Mouse (Mus musculus) brown adipose tissue, adult 24 weeks (tissue): ENCODE results near the gene Cyp46a1. TPM values are rescaled to one million over a fixed set of nuclear protein-coding genes. Genes with fewer than 3 reads are reported as not detected.

Source experiments
- H3K27ac ChIP-seq: fragments of 200-500 bp; replicated peaks from 2 replicates; pipeline ENCODE4 v1.5.1; 2012; ENCODE audit warnings: low read depth, mild to moderate bottlenecking, low read length
- H3K4me1 ChIP-seq: fragments of 200-500 bp; 2 replicates; pipeline ENCODE4 v1.6.1; 2012; ENCODE audit warnings: low read length, mixed read lengths; ENCODE audit not compliant: control insufficient read depth, insufficient read depth, insufficient read length
- H3K4me3 ChIP-seq: fragments of 200-500 bp; 2 replicates; pipeline ENCODE4 v1.5.1; 2012; ENCODE audit warnings: low read depth, mild to moderate bottlenecking, low read length, moderate library complexity; ENCODE audit not compliant: insufficient read depth
- polyA plus RNA-seq: library from polyadenylated mRNA; stranded (reverse); fragments of >200 nt; gene quantifications from 2 replicates; pipeline ENCODE4 v1.2.4, GENCODE M21; 2012; ENCODE audit not compliant: missing spikeins, insufficient read depth, insufficient read length

Gene Cyp46a1
- not detected in 2 replicates for polyA plus RNA-seq

DNA sequence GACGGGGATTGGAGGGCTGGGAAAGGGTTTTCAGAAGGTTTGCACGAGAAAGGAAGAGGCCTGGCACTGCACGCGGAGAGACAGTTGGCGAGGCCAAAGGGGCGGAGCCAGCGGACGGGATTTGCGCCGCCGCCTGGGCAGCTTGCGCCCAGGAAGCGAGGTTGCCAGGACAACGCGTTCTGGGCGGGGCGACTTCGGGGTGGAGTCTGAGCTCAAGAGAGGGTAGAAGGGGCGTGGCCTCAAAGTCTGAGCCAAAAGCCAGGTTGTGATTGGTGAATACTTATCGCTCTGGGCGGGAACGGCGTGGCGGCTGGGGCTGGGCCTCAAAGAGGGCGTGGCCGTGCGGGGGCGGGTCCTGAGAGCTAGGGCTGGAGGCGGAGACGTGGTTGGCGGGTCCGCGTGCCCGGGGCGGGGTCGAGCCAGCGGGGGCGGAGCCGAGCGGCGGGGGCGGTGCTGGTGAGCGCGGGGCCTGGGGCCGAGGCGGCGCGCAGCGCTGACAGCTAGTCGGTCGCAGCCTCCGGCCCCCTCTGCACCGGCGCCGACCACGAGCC, at the start of gene Cyp46a1:
Gene Cyp46a1, plus strand, starts transcription at position 487 of the 551 bp plus-strand sequence.
- Histone ChIP-seq H3K27ac (no peak within 1 kb of the TSS), H3K4me1 (no peaks in the 10 kb centered on the region), H3K4me3 (peak within 1 kb of the TSS; percentile 52)

DNA sequence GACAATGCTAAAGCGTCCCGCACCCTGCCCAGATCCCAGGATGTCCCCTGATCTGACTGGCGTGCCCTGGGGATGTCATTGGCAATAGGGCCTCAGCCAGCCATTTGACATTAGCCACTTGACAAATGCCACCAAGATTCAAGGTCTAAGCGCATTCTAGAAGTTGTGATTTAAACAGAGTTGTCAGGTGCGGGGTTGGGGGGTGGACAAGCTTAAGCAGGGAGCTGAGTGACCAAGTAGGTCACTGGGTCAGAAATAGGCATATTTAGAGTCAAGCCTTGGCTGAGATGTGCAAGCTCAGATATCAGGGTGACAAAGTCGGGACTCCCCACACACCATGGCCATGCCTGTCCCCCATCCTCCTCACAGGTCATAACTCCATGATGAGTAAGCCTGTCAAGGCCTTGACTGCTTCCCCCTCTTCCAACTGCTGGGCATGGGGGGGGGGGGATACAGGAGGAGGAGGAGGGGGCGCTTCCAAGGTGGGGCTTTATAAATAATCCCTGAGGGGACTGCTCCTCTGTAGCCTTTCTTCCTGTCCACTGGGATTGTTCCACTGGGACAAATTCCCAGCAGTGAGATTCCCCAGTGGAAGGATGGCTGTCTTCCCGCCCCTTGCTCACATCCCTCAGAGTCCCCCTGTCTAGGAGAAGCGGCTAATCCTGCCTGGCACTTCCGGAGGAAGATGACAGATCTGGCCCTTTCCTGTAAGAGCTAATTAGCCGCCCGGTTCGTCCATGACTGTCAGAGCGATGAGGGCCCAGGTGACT, 49.5 kb upstream of the Cyp46a1 start:
- Histone ChIP-seq H3K4me1 (0 out of 2 replicates have a peak, but pooled peaks cover 3% of the 10 kb centered on the region), H3K4me3 (no peak overlapping the region), H3K27ac (no peak overlapping the region)

DNA sequence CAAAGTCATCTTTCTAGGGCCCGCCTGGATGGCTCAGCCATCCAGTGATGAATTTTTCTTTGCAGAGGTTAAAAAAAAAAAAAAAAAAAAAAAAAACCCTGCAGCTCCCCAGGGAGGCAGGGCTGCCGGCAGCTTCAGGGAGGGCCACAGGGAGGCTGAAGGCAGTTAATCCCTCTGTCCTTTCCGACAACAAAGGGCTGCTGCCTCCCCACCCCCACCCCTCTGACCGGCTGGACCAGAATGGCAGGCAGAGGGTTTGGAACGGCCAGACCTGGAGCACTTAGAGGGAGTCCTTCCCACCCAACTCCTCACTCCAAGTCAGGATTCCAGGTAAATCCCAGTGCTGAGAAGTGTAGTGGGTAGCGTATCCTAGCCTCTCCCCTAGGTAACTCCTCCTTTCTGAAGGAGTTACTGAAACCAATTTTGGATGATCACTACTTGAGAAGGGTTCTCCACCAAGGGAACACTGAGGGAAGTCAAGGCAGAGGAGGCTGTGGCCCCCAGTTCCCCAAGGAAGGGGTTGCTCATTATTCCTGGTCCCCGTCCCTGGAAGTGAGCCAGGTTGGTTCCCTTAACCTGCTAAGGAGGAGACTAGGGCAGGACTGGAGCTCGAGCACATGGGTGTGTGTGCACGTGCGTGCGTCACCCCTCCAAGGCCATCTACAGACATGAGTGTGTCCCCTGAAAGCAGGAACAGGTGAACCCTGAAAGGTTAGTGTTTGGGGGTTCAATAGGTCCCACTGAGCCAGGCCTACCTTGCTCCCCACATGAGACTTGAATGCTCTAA, 48.8 kb upstream of the Cyp46a1 start:
- 0 out of 2 replicates have a peak, but pooled peaks cover 3% of the 10 kb centered on the region for H3K4me1 ChIP-seq
- H3K27ac ChIP-seq = no peak overlapping the region
- no peak overlapping the region for H3K4me3 ChIP-seq

DNA sequence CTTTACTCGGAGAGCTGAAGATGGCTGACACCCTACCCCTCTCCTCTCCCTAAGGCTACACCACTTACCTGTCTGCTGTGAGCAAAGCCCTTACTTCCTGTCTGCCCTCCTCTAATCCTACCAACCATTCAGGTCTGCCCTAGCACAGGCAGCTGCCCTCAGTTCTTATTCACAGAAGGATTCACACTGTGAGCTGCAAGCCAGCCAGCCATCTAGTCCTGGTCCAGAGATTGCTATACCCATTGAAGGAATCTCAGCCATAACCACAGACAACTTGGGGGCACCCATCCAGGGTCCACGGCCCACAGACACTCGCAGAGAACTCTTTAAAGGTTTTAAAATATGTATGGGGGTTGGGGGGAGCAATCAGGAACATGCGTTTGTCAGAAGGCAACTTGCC, 47.8 kb upstream of the Cyp46a1 start:
- Histone ChIP-seq H3K27ac (no peak overlapping the region), H3K4me1 (peaks cover 5% of the 10 kb centered on the region; the same call in 1 of the 2 replicates), H3K4me3 (no peak overlapping the region)

DNA sequence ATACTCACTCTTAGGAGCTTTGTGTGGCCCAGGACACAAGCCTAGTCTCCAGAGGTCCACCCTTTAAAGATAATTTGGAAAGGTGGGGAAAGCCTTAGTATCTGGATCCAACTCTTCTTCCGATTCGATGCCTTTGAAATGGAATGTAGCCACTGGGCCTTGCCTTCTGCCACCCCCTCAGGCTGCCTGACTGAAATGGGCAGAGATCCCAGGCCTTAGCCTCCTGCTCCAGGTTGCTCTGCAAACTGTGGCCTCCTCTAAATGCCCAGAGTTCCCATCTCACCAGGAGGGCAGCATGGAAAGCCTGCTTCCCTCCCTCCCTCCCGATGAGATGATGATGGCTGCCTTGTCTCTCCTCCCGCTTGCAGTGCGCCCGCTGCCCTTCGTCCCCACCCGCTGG, 47.2 kb upstream of the Cyp46a1 start:
- Histone ChIP-seq H3K4me1 (peaks cover 7% of the 10 kb centered on the region; the same call in 1 of the 2 replicates), H3K4me3 (no peak overlapping the region), H3K27ac (no peak overlapping the region)

DNA sequence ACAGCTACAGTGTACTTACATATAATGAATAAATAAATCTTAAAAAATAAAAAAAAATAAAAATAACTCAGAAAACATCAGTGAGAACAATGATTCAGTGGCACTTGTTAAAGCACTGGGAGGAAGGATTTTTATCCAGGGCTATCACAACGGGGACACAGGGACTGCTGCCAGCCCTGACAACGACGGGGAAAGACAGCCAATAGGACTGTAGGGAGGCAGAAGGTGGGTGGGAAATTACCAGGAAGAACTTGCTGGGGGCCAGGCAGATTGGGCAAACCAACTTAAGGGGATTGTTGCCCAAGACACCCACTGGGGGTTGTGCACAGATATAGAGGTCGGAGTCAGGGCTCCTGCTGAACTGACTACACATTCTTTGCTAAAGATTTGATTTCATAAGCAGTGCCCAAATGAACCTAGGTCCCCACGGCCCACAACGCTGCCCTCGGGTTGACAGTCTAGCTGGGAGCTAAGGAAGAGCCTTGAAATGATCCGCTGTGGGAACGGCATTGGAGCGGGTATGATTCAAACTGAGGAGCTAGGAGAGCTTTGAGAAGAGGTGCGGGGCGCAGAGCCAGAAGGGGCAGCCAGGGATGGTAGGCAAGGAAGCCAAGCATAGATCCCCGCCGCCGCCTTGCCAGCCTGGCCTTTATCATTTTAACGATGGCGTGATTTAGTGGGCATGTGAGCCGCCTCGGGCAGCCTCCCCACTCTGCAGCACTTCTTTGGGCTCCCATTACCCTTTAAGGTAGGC, 45.9 kb upstream of the Cyp46a1 start:
- Histone ChIP-seq H3K4me1 (peaks cover 7% of the 10 kb centered on the region; the same call in 1 of the 2 replicates), H3K4me3 (no peak overlapping the region)

DNA sequence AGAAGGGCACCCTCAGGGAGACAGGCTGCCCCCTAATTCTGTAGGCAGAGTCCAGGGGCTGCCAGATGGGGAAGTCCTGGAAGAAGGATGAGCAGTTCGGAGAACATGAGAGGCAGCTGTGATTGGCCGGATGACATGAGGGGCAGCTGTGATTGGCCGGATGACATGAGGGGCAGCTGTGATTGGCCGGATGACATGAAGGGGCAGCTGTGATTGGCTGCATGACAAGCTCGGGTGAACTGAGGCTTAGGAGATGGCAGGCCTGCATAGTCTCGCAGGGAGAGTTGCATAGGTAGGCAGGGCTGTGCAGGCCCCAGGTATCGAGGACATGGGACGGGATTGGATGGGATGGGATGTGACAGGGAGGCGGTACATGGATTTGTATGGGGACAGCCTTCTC, 41.8 kb upstream of the Cyp46a1 start:
- peaks cover 4% of the 10 kb centered on the region; the same call in 1 of the 2 replicates for H3K4me1 ChIP-seq
- H3K27ac ChIP-seq = no peak overlapping the region
- H3K4me3 ChIP-seq = no peak overlapping the region

More for the DNA sequence above, 45.9 kb upstream of the Cyp46a1 start:
- H3K27ac ChIP-seq = no peak overlapping the region

DNA sequence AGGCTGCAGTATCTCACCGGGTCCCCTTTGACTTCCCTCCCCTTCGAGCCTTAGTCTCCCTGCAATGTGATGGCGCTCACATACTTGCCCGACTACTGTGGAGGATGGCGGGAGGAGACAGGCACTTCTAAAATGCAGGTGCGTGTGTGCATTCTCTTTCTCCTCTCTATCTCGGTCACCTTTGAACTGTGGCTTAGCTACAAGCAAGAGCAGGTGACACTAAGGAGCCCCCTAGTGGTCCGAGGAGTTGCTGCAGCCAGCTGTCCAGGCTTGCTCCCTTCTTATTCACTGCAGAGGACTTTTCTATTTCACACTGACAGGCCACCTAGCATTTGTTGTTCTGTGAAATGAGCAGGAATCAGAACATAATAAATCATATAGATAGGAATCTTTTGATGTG, 41.2 kb upstream of the Cyp46a1 start:
- no peak overlapping the region for H3K27ac ChIP-seq
- H3K4me3 ChIP-seq = no peak overlapping the region
- H3K4me1 ChIP-seq = peaks cover 4% of the 10 kb centered on the region; the same call in 1 of the 2 replicates

DNA sequence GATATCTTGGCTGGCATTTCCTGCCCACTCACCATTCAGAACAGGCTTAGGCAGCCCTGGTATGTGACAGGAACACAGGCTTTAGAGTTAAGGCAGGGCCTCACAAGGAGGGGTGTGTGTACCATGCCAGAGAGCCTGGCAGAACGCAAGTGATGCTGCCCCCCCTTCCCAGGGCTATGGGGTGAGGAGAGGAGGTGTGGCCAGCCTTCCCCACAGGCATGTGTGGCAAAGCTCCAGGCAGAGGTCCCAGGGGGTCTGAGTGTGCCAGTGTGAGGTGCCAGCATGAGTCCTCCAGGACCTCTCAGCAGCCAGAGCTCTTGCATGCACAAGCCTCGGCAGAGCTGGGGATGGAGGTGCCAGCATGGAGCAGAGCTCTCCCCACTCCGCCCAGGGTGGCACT, 39.6 kb upstream of the Cyp46a1 start:
- Histone ChIP-seq H3K4me3 (no peak overlapping the region), H3K27ac (no peak overlapping the region), H3K4me1 (peaks cover 4% of the 10 kb centered on the region; the same call in 1 of the 2 replicates)

DNA sequence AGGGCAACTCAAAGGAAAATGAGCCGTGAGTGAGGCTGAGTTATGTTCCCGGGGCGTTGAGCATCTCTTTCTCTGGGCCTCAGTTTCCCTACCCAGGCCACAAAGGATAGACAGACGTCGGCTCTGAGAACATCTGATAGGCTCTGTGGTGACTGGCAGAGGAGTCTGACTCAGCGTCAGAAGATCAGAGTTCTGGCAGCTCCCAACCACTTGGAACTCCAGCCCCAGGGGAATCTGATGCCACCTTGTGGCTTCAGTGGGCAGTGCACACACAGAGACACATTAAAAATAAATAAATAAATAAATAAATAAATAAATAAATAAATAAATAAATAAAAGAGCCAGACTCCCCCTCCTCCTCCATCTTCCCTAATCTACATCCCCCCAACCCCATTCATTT, 37.1 kb upstream of the Cyp46a1 start:
- H3K4me3 ChIP-seq = no peak overlapping the region
- H3K27ac ChIP-seq = no peak overlapping the region
- no peaks in the 10 kb centered on the region for H3K4me1 ChIP-seq

DNA sequence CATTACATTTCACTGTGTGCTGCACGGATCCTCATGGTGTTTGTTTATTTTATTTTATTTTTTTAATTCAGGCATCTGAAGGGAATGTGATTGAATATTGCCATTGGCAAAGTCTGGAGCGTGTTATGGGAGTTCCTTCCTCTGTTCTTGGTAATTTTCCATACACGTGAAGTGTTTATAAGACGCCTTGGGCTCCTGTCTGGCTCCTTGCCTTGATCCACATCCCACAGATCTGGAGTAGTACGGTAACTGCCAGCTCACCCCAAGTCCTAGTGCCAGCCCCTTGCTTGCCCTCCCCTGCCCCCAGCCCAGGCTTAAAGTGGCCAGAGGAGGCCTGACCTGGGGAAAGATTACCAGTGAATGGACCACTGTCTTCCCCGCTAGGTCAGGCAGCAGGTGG, 33.2 kb upstream of the Cyp46a1 start:
- no peak overlapping the region for H3K27ac ChIP-seq

DNA sequence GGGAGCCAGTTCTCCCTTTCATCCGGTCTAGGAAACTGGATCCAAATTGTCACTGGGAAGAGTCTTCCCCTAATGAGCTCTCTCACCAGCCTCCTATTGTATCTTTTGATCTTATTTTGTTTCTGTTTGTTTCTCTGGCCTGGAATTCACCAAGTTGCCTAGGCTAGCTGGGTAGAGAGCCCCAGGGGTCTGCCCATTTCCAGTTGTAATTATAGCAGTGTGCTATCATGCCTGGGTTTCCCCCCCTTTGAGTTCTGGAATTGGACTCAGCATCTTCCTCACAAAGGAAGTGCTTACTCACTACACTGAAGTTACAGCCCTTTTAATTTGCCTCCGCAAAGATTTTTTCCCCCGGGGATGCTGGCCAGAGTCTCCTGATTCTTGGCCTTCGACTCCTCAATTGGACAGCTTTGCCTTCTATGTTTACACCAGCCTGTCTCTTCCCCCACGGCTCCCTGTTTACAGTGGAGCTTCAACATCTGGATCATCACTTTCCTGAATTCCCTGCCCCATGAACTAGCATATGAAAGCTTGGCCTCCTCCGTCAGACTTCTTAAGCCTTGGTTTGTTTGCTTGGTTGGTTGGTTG, 30.3 kb upstream of the Cyp46a1 start:
- no peak overlapping the region for H3K4me3 ChIP-seq
- no peak overlapping the region for H3K27ac ChIP-seq
- H3K4me1 ChIP-seq = no peaks in the 10 kb centered on the region; the same call in 1 of the 2 replicates

More for the DNA sequence above, 33.2 kb upstream of the Cyp46a1 start:
- Histone ChIP-seq H3K4me1 (no peaks in the 10 kb centered on the region), H3K4me3 (no peak overlapping the region)

DNA sequence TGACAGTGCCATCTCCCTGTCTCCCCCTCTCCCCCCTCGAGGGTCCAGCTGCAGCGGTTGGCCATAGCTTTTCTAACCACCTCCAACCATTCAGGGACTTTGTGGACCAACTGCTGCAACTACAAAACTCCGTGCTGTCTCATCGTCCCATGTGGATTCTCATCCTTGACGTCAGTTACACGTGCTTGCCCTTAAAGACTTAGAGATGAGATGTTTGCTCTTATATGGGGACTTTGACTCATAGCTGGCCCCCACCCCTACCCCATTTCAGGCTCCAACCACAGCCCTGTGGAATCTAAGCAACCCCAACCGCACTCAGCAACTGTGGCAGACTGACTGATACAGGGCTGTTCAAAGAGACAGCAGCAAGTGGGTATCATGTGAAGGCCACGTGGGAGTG, 29.0 kb upstream of the Cyp46a1 start:
- peaks cover 5% of the 10 kb centered on the region for H3K4me1 ChIP-seq
- H3K4me3 ChIP-seq = no peak overlapping the region
- no peak overlapping the region for H3K27ac ChIP-seq
